Mouse (Mus musculus) gastrocnemius, adult 8-10 months (tissue): ENCODE measurements around the gene Pyroxd1. TPM values are rescaled to one million over a fixed set of nuclear protein-coding genes. Genes with fewer than 3 reads are reported as not detected.

Experiments
- DNase-seq, 2 experiments: peaks; one replicate each; pipeline ENCODE4 v3.0.0; 2022; ENCODE audit warnings: low spot score in 2 of 2
- total RNA-seq, 4 experiments: library from RNA; stranded (reverse); gene quantifications; 2 replicates each; pipeline ENCODE4 v1.2.4; 2022

The Pyroxd1 gene
- total RNA-seq, 4 experiments from 2014 or later = 7.3 to 11.3 (median 9.3) TPM

DNA sequence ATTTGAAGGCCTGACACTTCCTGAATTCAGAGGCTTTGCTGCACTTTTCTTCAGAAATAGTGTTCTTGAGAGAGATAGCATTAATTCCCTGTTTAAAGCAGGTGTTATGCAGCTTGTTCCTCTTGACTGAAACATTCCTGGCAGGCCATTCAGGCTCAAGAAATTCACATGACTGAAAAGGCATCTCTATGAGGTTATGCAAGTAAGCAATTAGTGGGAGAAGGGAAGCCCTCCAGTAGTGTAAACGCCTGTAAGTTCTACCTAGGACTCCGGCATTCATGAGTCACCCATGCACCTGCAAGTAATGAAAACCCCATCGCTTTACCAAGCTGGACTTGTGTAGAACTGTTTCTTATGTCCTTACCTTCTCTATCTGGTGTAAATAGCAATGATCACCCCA is 24.1 kb downstream of the Pyroxd1 start:
- DNase-seq = no peak

DNA sequence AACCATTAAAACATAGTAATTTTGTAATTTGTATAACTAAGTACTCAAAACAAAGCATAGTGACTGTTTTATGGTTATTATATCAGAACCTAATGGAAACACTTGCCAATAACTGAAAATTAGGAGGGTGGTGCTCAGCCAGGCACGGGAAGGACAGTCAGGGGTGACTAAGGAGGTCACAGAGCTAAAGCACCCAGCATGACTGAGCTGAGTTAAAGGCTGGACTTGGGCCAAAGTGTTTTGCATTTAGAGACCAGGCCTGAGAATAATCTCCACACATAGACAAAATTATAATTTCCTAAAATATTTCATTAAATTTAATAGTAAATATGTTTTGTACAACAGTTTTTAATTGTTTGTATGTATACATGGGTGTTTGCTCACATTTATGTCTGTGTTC is 31.6 kb downstream of the Pyroxd1 start:
- DNase-seq = no peak

DNA sequence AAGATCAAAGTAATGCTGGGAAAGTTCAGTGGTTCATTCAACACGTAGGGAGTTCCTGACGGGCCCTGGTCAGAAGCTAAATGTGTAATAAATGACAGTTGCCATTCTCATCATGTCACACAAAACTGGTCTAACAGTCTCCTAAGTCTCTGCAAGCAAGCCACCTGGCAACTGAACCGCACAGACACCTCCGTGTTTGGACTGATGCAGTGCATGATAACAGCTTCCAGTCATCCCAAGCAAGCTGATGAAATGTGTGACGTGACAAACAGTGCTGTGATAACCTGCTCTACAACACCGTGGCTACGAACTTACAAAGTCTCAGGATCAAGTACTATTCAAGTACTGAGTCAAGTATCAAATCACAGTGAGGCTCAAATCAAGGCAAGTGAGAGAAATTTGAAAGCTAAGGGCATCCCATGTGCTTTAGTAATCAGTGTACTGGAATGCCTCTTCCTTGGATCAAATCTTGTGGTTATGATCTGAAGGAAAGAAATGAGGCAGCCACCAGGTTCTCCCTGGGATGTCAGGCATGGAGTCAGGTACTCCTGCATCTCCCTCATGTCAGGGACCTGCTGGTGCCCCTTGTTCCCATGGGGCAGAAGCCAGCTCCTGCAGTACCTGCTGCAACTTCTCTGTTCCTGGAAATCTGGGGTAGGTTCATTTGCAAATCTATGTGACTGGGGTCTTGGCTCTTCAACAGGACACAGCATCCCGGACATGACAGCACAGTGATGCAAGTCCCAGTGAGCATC is 33.3 kb downstream of the Pyroxd1 start:
- no peak for DNase-seq

DNA sequence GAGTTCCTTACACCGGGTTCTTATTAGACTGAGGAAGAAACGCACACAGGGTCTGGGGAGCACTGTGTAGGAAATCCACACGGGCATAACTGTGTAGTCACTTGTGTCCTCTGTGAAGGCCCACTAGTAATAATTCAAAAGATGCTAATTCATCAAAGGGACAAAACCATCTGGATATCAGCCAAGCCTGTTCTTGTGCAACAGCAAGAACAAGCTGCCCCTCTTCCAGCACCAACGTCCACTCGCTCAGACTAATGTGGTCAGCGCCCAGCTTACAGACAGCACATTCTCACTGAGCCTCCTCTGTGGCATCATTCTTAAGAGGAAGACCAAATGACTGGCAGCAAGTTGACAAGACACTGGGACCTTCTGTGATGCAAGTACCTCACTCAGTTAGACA is 34.5 kb downstream of the Pyroxd1 start:
- DNase-seq = no peak

DNA sequence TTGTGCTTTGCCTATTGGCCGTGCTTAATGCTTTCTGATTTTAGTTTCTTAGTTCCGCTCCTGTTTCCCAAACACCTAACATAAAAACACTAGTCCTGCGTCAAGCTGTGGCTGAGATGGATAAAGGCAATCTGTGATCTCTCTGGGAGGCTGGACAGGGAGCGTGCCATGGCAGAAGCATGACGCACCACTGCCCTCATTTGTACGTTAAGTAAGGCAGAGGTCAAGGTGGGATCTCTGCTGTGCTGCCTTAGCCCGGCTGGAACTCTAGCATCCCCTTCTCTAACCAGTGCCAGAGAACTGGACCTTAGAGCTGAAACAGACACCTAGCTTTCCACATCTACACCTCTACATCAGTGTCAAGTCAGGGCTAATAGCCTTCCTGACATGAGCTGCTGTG is 36.2 kb downstream of the Pyroxd1 start:
- DNase-seq = no peak

DNA sequence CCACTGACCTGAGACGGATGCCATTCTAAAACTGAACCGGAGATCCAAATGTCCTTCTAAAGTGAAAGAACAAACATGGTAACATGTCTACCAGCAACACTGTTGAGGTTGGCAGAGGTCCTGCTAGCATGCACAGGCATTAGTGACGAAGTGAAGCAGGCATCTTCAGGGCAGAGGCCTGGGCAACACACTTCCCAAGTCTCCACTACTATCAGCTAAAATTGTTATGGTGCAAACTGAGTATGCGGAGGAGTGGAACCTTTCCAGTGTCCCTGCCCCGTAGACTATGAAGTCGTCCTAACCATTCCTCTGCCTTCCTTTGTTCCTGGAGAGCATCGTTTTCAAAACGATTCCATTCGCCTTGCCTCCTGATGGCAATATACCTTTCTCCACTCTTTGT is 39.1 kb downstream of the Pyroxd1 start:
- DNase-seq = no peak

DNA sequence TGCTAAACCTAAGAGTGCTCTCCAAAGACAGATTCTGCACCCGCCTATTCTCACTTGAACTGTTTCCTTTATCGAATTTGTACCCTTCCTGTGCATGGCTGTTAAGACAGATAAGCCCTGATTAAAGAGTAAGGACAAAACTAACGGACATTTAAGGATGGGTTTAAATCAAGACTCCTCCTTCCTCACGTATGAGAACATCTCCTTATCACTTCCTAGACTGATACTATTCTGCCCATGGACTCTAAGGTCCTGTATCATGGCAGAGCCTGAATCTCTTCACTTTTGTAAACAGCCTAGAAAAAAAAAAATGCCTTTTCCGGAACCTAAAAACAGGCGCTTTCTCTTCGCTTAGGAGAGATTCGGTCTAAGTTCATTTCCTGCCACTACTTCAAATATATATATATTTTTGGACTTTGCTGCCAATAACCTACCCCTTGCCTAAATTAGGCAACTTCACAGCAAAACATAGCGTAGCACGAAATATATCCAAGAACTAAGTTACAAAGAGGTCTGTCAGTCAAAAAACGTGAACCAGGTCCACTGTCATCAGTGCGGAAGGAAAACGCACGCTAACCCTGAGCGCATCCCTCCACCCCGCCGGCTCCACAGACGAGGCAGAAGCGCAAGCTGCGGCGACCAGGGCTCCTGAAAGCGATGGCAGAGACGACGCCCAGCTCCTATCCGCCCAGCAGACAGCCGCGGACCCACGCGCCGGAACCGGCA is 41.0 kb downstream of the Pyroxd1 start:
- DNase-seq = no peak

DNA sequence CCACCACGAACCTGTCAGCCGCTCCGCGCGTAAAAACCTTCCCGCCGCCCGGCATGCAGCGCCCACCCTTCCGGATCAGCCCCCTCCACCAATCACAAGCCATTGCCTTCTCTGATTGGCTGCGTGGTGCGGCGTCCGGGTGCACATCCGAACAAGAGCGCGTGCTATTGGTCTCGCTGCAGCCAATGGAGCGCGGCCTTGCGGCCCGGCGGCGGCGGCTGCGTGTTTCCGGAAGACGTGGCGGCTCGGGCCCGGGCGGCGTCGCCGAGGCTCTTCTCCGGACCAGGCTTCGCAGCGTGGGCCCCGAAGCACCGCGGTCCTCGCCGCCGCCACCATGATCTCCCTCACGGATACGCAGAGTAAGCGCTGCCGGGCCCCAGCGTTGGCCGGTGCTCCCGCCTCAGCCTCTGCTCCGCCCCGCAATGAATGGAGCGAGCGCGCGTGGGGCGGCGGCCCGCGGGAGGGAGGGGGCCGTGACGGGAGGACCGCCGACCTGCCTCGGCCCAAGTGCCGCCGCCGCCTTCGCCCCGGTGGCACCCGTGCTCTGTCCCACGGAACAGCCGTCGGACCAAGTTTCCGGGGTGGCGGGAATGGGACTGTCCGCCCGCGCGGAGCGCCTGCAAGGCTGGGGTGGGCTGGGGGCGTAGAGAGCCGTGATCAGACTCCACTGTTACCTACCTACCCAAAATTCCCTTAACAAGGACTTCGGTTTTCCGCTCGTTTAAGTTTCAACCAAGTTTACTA is 41.7 kb downstream of the Pyroxd1 start, which contains the start of the genes Recql and Golt1b:
Gene Recql (minus strand): TSS at position 77 of the 744 bp plus-strand sequence.
Gene Golt1b (plus strand): TSS at position 211 of the 744 bp plus-strand sequence.
- peak; percentile 93 to 94 for DNase-seq

DNA sequence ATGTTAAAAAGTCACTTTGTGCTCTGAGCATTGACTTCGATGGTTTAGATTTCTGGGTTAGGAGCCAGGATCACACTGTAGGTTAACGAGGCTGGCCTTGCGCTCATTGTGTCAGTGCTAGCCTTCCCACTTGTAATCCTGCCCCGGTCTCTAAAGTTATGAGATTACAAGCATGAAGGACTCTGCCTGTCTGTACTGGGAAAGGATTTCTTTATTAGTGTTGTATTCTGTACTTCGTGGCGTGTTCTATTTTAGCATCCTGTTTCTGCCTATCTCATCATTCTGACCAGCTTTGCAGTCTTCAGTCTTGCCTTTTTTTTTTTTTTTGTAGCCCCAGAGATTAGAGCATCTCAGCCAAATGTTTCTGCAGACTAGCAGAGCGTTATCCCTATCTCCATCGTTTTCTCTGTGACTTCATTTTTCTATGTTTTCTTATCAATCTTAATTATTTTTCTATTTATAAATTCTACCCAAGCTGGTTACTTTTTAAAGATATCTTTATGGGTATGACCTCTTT is 42.4 kb downstream of the Pyroxd1 start:
- no peak for DNase-seq

DNA sequence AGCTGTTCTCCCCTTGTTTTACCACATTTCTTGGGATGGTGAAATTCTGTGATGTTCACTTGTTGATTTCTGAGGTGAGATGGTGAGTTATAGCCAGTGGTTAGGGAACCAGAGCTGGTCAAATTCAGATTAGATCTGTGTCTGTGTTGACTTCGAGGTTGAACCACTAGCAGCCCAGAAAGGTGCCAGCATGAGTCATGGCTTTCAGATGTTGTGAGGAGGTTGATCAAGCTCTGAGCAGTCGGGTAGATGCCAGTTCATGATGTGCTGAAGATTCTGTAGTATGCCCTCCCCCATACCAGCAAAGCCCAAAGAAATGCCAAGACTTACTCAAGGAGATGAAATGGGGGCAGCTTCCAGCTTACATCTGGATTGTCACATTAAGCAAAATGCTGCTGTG is 43.6 kb downstream of the Pyroxd1 start:
- DNase-seq = no peak

DNA sequence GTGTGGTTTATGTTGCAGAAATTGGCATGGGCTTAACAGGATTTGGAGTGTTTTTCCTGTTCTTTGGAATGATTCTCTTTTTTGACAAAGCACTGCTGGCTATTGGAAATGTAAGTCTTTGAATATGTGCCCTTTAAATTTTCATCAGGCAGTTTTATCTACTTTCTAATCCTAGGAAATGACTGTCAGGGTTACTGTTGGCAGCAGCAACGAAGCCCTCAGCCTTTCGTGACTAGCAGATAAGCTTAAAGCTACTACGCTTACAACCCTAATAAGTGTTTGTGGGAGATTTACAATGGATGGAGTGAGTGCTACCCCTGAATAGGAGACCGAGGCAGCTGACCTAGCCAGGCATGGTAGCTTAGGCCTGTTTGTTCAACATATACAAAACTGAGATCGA is 46.9 kb downstream of the Pyroxd1 start:
- no peak for DNase-seq

DNA sequence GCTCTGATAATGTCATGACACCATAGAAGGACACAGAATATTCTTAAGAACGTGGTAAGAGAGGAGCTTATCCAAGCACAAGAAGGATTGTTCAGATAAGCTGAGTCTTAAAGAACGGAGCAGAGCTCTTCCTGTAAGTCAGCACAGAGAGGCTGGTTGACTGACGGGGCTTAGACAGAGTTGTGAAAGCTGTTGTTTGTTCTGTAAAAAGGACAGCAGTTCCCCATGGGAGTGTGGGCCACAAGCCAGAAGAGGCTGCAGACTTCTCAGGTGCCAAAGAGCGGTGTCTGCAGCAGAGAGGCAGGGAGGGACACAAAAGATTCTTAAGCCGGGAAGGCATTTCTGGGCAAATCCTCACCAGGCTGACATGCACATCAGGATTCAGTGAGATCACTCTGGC is 49.2 kb downstream of the Pyroxd1 start:
- DNase-seq = no peak

DNA sequence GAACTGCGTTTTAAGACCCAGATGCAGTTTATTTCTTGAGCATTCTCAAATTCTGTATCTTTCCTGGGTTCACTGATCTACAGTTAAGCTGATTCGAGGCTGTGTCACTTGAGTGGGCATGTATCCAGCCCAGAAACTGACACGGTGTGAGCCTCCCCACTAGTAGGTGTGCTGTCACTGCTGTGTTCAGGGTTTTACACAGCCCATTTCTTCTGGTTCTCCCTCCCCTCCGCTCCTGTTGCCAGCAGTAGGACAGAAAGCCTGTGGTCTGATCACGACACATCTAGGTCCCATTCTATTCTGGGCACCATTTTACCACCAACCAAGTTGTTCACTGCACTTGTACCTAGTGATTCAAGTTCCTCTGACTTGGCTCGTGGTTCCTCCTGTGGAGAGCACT is 50.3 kb downstream of the Pyroxd1 start:
- no peak for DNase-seq

DNA sequence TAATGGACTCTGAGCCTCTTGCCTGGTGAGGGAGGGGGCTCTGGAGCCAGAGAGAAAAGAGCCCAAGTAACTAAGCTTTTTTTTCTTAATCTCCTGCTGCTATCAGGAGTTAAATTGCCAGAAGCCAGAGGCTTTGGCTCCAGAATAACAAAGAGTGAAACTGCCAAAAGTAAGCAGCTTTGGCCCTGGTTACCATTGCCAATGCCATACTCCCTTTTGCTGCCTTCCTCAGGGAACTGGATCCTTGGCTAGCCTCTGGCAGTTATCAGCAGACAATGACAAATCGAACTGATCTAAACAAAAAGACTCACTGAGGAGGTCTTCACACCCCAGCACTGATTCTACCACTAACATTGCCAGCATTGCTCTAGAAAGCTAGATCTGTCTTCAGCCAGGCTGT is 65.7 kb downstream of the Pyroxd1 start:
- DNase-seq = no peak

Other genes with a start within 250 kb of the Pyroxd1 start
- not detected for gene Slco1a6, start 137.1 kb upstream of the Pyroxd1 start, total RNA-seq
- gene Iapp, start 47.2 kb upstream of the Pyroxd1 start, total RNA-seq = not detected
- not detected for gene Slco1a5, start 22.7 kb upstream of the Pyroxd1 start, total RNA-seq
- 1 to 10 TPM; 4.4 to 6.2 (median 4.9) TPM for gene Recql, start 41.4 kb downstream of the Pyroxd1 start, total RNA-seq
- 10 to 100 TPM; 16.5 to 19.9 (median 17.1) TPM for gene Golt1b, start 41.6 kb downstream of the Pyroxd1 start, total RNA-seq
- gene Spx, start 67.8 kb downstream of the Pyroxd1 start, total RNA-seq = not detected
- gene Gys2, start 127.5 kb downstream of the Pyroxd1 start, total RNA-seq = under 1 TPM in 2 of 4 experiments, not detected in 2; 0.16 to 0.18 TPM
- gene Ldhb, start 162.3 kb downstream of the Pyroxd1 start, total RNA-seq = 100 to 1,000 TPM; 332 to 451 (median 374) TPM
- gene Kcnj8, start 226.0 kb downstream of the Pyroxd1 start, total RNA-seq = 1 to 10 TPM; 2.9 to 9.0 (median 6.3) TPM